In genomic region chr3:55872944-55873924, GRCm38 (mm10) we compare ENCODE assay signal across 15 mouse cellular contexts.
DNase-seq lines count a peak whose midpoint lies in the region; ATAC-seq lines count a peak whose summit lies in the region.
"Had no signal": no experiment of that assay in that cellular context is flagged by ENCODE, and none has a peak within 500 bp of the region (broad histone marks: within the 10 kb centered on the region; RNA-seq: fewer than 3 reads in every experiment).

No protein-coding gene starts in this region.

- no peaks in the 10 kb centered on the region for H3K36me3 ChIP-seq in forebrain, embryonic 11.5 days (ENCODE audit: control insufficient read depth, insufficient read depth, low read length)
- H3K36me3 ChIP-seq in forebrain, embryonic 10.5 days (replicated peaks), result no peaks in the 10 kb centered on the region
- peaks cover 4% of the 10 kb centered on the region; the same call in 1 of the 2 replicates for H3K36me3 ChIP-seq in hindbrain, embryonic 14.5 days (replicated peaks; ENCODE audit: control insufficient read depth, insufficient read depth)
- no peaks in the 10 kb centered on the region for H3K36me3 ChIP-seq in midbrain, embryonic 15.5 days (replicated peaks)
- H3K36me3 ChIP-seq in kidney, embryonic 15.5 days, result no peaks in the 10 kb centered on the region
- H3K36me3 ChIP-seq: G1E; liver, embryonic 12.5 days had no signal

- H3K4me1 ChIP-seq in forebrain, embryonic 11.5 days (replicated peaks; ENCODE audit: control insufficient read depth, insufficient read depth, low read length), result no peaks in the 10 kb centered on the region
- no peaks in the 10 kb centered on the region for H3K4me1 ChIP-seq in forebrain, embryonic 10.5 days
- no peaks in the 10 kb centered on the region for H3K4me1 ChIP-seq in hindbrain, embryonic 14.5 days (replicated peaks; ENCODE audit: control insufficient read depth, insufficient read depth, low read length)
- no peaks in the 10 kb centered on the region for H3K4me1 ChIP-seq in midbrain, embryonic 15.5 days
- H3K4me1 ChIP-seq in kidney, embryonic 15.5 days, result no peaks in the 10 kb centered on the region
- H3K4me1 ChIP-seq: heart, embryonic 12.5 days; liver, embryonic 12.5 days had no signal

- H3K9me3 ChIP-seq in forebrain, embryonic 11.5 days (ENCODE audit: control insufficient read depth, low read length), result no peaks in the 10 kb centered on the region
- H3K9me3 ChIP-seq in forebrain, embryonic 10.5 days, result no peaks in the 10 kb centered on the region
- no peaks in the 10 kb centered on the region for H3K9me3 ChIP-seq in hindbrain, embryonic 14.5 days (ENCODE audit: control insufficient read depth, low read length)
- no peaks in the 10 kb centered on the region for H3K9me3 ChIP-seq in midbrain, embryonic 15.5 days
- no peaks in the 10 kb centered on the region for H3K9me3 ChIP-seq in kidney, embryonic 15.5 days (replicated peaks)
- H3K9me3 ChIP-seq: G1E; heart, embryonic 12.5 days; liver, embryonic 12.5 days had no signal

- H3K4me2 ChIP-seq in forebrain, embryonic 11.5 days (ENCODE audit: low read depth, low read length, severe bottlenecking), result no peak overlapping the region
- no peak overlapping the region for H3K4me2 ChIP-seq in hindbrain, embryonic 14.5 days (replicated peaks)
- no peak overlapping the region for H3K4me2 ChIP-seq in midbrain, embryonic 15.5 days
- no peak overlapping the region for H3K4me2 ChIP-seq in kidney, embryonic 15.5 days
- H3K4me2 ChIP-seq: heart, embryonic 12.5 days; liver, embryonic 12.5 days had no signal

- no peak overlapping the region for H3K9ac ChIP-seq in forebrain, embryonic 11.5 days (ENCODE audit: low read length)
- H3K9ac ChIP-seq in hindbrain, embryonic 14.5 days, result no peak overlapping the region
- no peak overlapping the region for H3K9ac ChIP-seq in midbrain, embryonic 15.5 days
- H3K9ac ChIP-seq in kidney, embryonic 15.5 days, result no peak overlapping the region
- H3K9ac ChIP-seq: heart, embryonic 12.5 days; liver, embryonic 12.5 days had no signal

- no peak overlapping the region for H3K4me3 ChIP-seq in forebrain, embryonic 11.5 days (ENCODE audit: low read depth, low read length)
- no peak overlapping the region for H3K4me3 ChIP-seq in forebrain, embryonic 10.5 days
- no peak overlapping the region for H3K4me3 ChIP-seq in hindbrain, embryonic 14.5 days (replicated peaks; ENCODE audit: low read length)
- no peak overlapping the region for H3K4me3 ChIP-seq in midbrain, embryonic 15.5 days
- no peak overlapping the region for H3K4me3 ChIP-seq in kidney, embryonic 15.5 days (replicated peaks)
- H3K4me3 ChIP-seq: heart, embryonic 12.5 days; liver, embryonic 12.5 days had no signal

- no peaks in the 10 kb centered on the region for H3K27me3 ChIP-seq in forebrain, embryonic 11.5 days (ENCODE audit: control insufficient read depth, insufficient read depth, low read length)
- no peaks in the 10 kb centered on the region for H3K27me3 ChIP-seq in forebrain, embryonic 10.5 days (ENCODE audit: poor library complexity, severe bottlenecking)
- H3K27me3 ChIP-seq in hindbrain, embryonic 14.5 days (ENCODE audit: control insufficient read depth, insufficient read depth, low read length), result no peaks in the 10 kb centered on the region
- H3K27me3 ChIP-seq in midbrain, embryonic 15.5 days (replicated peaks), result no peaks in the 10 kb centered on the region
- H3K27me3 ChIP-seq in kidney, embryonic 15.5 days, result no peaks in the 10 kb centered on the region
- H3K27me3 ChIP-seq: heart, embryonic 12.5 days; liver, embryonic 12.5 days had no signal

- no peak for DNase-seq in forebrain, embryonic 11.5 days (ENCODE audit: low spot score)
- DNase-seq in forebrain, embryonic 10.5 days (ENCODE audit: extremely low spot score, low spot score), result no peak
- peak; percentile 61 for DNase-seq in cerebellum, adult 8-10 months
- DNase-seq in hindbrain, embryonic 14.5 days (ENCODE audit: low spot score), result peak; percentile 58
- no peak for DNase-seq in spleen, postnatal 14 days (ENCODE audit: low spot score in 2 of 2)
- no peak for DNase-seq in right cerebral cortex, adult 2 months (ENCODE audit: low spot score in 2 of 2)
- DNase-seq: adrenal gland, adult 8-10 months; embryo, embryonic 11 days had no signal

- WGBS in forebrain, embryonic 11.5 days, result 73% methylated on average over 5 of the region's 5 CpGs
- 80% methylated on average over 5 of the region's 5 CpGs for WGBS in forebrain, embryonic 10.5 days
- 54% methylated on average over 5 of the region's 5 CpGs for WGBS in hindbrain, embryonic 14.5 days
- 64% methylated on average over 5 of the region's 5 CpGs for WGBS in midbrain, embryonic 15.5 days
- 82% methylated on average over 5 of the region's 5 CpGs for WGBS in kidney, embryonic 15.5 days

- no peak overlapping the region for H3K27ac ChIP-seq in forebrain, embryonic 11.5 days (ENCODE audit: low read depth, low read length)
- H3K27ac ChIP-seq in forebrain, embryonic 10.5 days, result no peak overlapping the region
- no peak overlapping the region for H3K27ac ChIP-seq in hindbrain, embryonic 14.5 days
- no peak overlapping the region for H3K27ac ChIP-seq in midbrain, embryonic 15.5 days
- H3K27ac ChIP-seq in kidney, embryonic 15.5 days, result no peak overlapping the region
- H3K27ac ChIP-seq: liver, embryonic 12.5 days; macrophage had no signal

- peak; percentile 60; the same call in 1 of the 2 replicates for ATAC-seq in forebrain, embryonic 11.5 days (replicated peaks; ENCODE audit: low FRiP score)
- peak; percentile 64; the same call in 1 of the 2 replicates for ATAC-seq in hindbrain, embryonic 14.5 days (ENCODE audit: low FRiP score)
- ATAC-seq in midbrain, embryonic 15.5 days (replicated peaks), result 0 out of 2 replicates have a peak, but pooled peaks have one; percentile 45
- ATAC-seq in kidney, embryonic 15.5 days (replicated peaks; ENCODE audit: low FRiP score), result no peak
- ATAC-seq: intestine, postnatal 0 days; liver, embryonic 12.5 days had no signal

Comparison
In these comparisons a context has a peak if more than half of its experiments do, and no peak if none do; other contexts are left out.
1. DNase-seq: peak in cerebellum, adult 8-10 months (single experiment) and hindbrain, embryonic 14.5 days (single experiment); none in forebrain, embryonic 11.5 days (single experiment), forebrain, embryonic 10.5 days (single experiment), spleen, postnatal 14 days (0 of 2) and right cerebral cortex, adult 2 months (0 of 2).